Mouse (Mus musculus) ES-E14 (cell line): Measurements from ENCODE around the gene Sgsm2.

Experiments used
- CHD2 ChIP-seq: IDR thresholded peaks from 2 replicates; pipeline ENCODE4 v1.6.1; 2014; ENCODE audit warnings: mild to moderate bottlenecking, low read depth, low read length, inconsistent platforms
- HCFC1 ChIP-seq: IDR thresholded peaks from 2 replicates; pipeline ENCODE4 v1.6.1; 2012; ENCODE audit warnings: low read length, inconsistent platforms, borderline replicate concordance; ENCODE audit not compliant: insufficient read depth
- MAFK ChIP-seq: IDR thresholded peaks from 2 replicates; pipeline ENCODE4 v1.6.1; 2014; ENCODE audit warnings: mild to moderate bottlenecking, low read depth, low read length, inconsistent platforms; ENCODE audit not compliant: insufficient read depth

- TF ChIP-seq HCFC1 (no peak), MAFK (no peak), CHD2 (no peak)
Measured at GRCm38 (mm10) chr11:74828404-74828931, 68.4 kb downstream of the Sgsm2 start.
